Mouse (Mus musculus): ENCODE results near the gene Ldhd.

The Ldhd gene

GRCm38 (mm10) chr8:111594044-111594840 is 35.9 kb downstream of the Ldhd start:
- no peak for DNase-seq (ENCODE audit: low read depth)

GRCm38 (mm10) chr8:111592390-111592910 is 37.7 kb downstream of the Ldhd start:
- DNase-seq (ENCODE audit: low read depth), result no peak

- no peak for DNase-seq (ENCODE audit: low read depth)
These were observed 39.0 kb downstream of the Ldhd start for GRCm38 (mm10) chr8:111591176-111591575.

DNA sequence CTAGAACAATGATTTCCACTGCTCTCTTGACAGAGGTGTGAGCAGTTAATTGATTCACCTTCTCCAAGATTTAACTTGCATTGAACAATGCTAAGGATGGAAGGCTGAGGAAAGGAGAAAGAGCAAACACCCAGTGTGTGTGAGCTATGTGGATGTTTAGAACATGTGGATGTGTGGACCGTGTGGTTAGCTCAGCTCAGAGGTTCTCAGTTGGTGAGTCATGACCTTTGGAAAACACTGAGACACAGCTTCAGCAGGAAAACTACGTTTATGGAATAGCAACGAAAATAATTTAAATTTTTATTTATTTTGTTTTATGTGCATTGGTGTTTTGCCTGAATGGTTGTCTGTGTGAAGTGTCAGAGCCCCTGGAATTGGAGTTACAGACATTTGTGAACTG is 40.0 kb downstream of the Ldhd start:
- no peak for DNase-seq (ENCODE audit: low read depth)

- no peak for DNase-seq (ENCODE audit: low read depth)
These were observed 41.8 kb downstream of the Ldhd start for GRCm38 (mm10) chr8:111588336-111588735.

DNA sequence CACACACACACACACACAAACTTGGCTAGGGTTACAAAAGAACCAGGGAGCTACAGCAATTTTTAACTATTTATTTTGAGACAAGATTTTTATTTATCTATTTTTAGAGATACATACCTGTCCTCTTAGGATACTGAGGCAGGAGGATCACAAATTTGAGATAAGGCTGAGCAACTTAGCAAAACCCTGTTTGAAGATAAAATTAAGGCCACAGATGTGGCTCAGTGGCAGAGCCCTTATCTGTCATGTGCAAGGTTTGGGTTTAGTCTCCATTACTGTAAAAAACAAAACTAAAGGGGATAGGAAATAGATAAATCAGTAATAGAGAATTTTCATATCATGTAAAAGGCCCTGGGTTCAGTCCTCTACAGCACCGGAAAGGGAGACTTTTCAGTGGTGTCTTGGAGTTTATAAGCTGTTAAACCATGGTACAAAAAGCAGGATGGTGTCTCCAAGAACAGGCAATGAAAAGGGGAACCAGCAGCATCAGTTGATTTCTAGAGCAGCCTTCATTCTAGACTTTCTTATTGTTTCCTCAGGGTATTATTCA is 42.6 kb downstream of the Ldhd start:
- no peak for DNase-seq (ENCODE audit: low read depth)

- no peak for DNase-seq (ENCODE audit: low read depth)
These were observed 45.2 kb downstream of the Ldhd start for GRCm38 (mm10) chr8:111584946-111585345.

DNA sequence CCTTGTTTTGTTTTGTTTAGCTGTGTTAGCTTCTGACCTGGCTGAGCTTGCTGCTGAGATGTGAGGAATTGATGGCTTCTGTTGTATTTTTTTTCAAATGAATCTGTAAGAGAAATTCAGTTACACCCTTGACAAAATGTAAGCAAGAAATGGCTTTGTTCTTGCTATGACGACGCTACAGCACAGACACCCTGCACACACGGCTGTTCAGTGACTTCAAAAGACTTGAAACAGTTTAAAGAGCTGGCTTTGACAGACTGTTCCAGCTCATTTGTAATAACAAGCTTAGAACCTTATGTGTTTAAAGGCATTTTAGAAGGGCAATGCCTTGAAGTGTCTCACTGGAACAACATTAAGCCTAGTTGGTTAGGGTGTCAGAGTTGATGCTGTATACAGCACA is 47.8 kb downstream of the Ldhd start:
- DNase-seq (ENCODE audit: low read depth), result no peak

DNA sequence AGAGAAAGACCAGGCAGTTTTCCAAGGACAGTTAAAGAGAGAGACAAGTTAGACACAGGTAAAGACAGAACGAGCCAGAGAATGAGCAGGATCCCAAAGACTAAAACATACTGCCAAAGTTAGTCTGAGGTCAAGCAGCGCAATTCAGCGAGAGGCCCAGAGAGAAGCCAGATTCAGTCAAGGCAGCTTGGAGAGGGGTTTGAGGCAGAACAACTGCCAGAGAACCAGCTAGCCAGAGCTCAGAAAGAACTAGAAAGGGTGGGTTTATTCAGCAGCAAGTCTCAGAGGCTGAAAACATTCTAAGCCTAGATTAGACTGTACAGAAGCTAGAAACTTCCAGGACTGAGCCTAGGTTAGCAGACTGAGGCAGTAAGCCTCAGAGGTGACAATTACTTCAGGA is 49.9 kb downstream of the Ldhd start:
- DNase-seq (ENCODE audit: low read depth), result no peak

DNA sequence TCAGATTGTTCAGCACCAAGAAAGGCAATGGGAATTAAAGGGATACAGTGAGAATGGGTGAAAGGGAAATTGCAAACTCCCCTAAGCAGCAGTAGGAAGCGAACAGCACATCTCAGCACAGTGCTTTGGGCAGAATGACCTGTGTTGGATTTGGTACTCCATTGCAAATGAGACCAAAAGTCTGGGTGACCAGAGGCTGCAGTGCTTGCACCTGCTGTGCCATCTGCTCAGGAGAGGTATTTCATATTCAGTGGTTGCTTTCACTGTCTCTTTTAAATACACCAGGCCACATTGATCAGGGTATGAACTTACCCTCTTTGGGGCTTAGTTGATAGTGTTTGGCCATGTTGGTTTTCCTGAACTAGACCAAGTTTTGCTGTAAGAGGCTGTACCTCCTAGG is 50.9 kb downstream of the Ldhd start:
- DNase-seq (ENCODE audit: low read depth), result no peak

GRCm38 (mm10) chr8:111577880-111578533 is 52.2 kb downstream of the Ldhd start:
- no peak for DNase-seq (ENCODE audit: low read depth)

- no peak for DNase-seq (ENCODE audit: low read depth)
These were observed 53.7 kb downstream of the Ldhd start for GRCm38 (mm10) chr8:111576501-111576900.

DNA sequence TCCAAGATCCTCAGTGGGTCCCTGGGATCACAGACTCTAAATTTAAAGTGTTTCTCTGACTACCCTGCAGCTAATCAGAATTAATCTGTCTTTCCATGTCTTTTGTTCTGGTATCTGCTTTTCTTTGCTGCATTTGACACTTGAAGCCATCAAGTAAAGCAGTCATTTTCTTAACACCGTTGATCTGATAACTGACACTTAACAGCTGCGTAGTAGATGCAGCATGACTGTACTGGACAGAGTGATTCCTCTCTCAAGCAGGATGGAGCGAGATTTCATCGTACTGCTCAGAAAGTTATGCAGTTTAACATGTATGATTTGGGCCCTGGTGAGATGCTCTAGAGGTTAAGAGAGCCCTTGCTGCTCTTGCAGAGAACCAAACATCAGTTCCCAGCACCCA is 54.7 kb downstream of the Ldhd start:
- no peak for DNase-seq (ENCODE audit: low read depth)

GRCm38 (mm10) chr8:111574016-111574415 is 56.2 kb downstream of the Ldhd start:
- DNase-seq (ENCODE audit: low read depth), result no peak
